Mouse (Mus musculus) intestine, embryonic 16.5 days (tissue): ENCODE measurements around the gene Baiap3. TPM values are rescaled to one million over a fixed set of nuclear protein-coding genes. Genes with fewer than 3 reads are reported as not detected.

Source experiments
- ATAC-seq: fragments of 200-750 bp; cut with Nextera tagmentation; 2 replicates; pipeline ENCODE4 v1.8.0; 2017; ENCODE audit warnings: moderate TSS enrichment, moderate library complexity
- H3K27ac ChIP-seq: fragments of 300-500 bp; sonication (generic); 2 replicates; pipeline ENCODE4 v1.5.1; 2014; ENCODE audit warnings: mild to moderate bottlenecking, low read length
- H3K27me3 ChIP-seq: fragments of 300-500 bp; sonication (generic); replicated peaks from 2 replicates; pipeline ENCODE4 v1.6.1; 2014; ENCODE audit warnings: low read length, control low read depth, mixed read lengths; ENCODE audit not compliant: control insufficient read depth, insufficient read depth
- H3K36me3 ChIP-seq: fragments of 300-500 bp; sonication (generic); 2 replicates; pipeline ENCODE4 v1.6.1; 2014; ENCODE audit warnings: low read length, control low read depth; ENCODE audit not compliant: control insufficient read depth, insufficient read depth
- H3K4me1 ChIP-seq: fragments of 300-500 bp; sonication (generic); 2 replicates; pipeline ENCODE4 v1.6.1; 2014; ENCODE audit warnings: low read length, control low read depth, mixed read lengths; ENCODE audit not compliant: control insufficient read depth, insufficient read depth
- H3K4me2 ChIP-seq: fragments of 300-500 bp; sonication (generic); 2 replicates; pipeline ENCODE4 v1.6.1; 2014; ENCODE audit warnings: low read depth, low read length, control low read depth
- H3K4me3 ChIP-seq: fragments of 300-500 bp; sonication (generic); 2 replicates; pipeline ENCODE4 v1.5.1; 2014; ENCODE audit warnings: mild to moderate bottlenecking, low read length
- H3K9ac ChIP-seq: fragments of 300-500 bp; sonication (generic); 2 replicates; pipeline ENCODE4 v1.6.1; 2014; ENCODE audit warnings: low read depth, low read length
- H3K9me3 ChIP-seq: fragments of 300-500 bp; sonication (generic); 2 replicates; pipeline ENCODE4 v1.6.1; 2016; ENCODE audit warnings: low read length, control low read depth; ENCODE audit not compliant: control insufficient read depth
- WGBS: fragments of 180-500 bp; shearing (Covaris S2); extraction: QIAGEN DNeasy Blood & Tissue Kit; methylation state at CpG from one replicate; pipeline ENCODE4 v1.1.7; 2014; 5-methylcytosine and 5-hydroxymethylcytosine counted together
- polyA plus RNA-seq: library from polyadenylated mRNA; unstranded; fragments of >200 nt; fragmentation: Nextera tagmentation; extraction: Ambion mirVana; gene quantifications from 2 replicates; pipeline ENCODE4 v1.2.1, GENCODE M21; 2015

The Baiap3 gene
- polyA plus RNA-seq, 1 experiment from 2014 or later: 4.0 TPM

DNA sequence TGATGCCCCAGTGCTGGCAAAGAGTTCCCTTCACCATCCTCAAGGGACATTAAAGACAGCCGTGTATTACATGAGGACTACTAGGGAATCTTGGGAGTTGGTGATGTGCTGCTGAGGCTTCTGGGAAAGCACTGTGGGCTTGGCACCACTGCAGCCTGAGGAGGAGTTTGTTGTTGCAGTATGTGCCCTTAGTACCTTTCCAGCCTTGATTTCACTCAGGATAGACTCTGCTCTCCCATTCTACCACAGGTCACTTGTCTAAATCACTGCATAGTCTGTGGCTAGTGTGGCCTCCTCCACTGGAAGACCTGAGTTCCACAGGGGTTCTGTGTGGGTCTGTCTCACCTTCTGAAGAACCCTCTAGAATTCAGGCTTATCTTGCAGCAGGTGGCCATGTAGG is 35.4 kb downstream of the Baiap3 start:
- no peak overlapping the region for H3K4me3 ChIP-seq
- H3K4me1 ChIP-seq: peaks cover 11% of the 10 kb centered on the region
- no peaks in the 10 kb centered on the region for H3K9me3 ChIP-seq
- H3K4me2 ChIP-seq: no peak overlapping the region
- no peak overlapping the region for H3K27ac ChIP-seq
- H3K9ac ChIP-seq: no peak overlapping the region
- ATAC-seq: no peak
- peaks cover 3% of the 10 kb centered on the region; the same call in 1 of the 2 replicates for H3K36me3 ChIP-seq
- no peaks in the 10 kb centered on the region for H3K27me3 ChIP-seq
- 88% methylated on average over 1 of the region's 1 CpGs for WGBS

DNA sequence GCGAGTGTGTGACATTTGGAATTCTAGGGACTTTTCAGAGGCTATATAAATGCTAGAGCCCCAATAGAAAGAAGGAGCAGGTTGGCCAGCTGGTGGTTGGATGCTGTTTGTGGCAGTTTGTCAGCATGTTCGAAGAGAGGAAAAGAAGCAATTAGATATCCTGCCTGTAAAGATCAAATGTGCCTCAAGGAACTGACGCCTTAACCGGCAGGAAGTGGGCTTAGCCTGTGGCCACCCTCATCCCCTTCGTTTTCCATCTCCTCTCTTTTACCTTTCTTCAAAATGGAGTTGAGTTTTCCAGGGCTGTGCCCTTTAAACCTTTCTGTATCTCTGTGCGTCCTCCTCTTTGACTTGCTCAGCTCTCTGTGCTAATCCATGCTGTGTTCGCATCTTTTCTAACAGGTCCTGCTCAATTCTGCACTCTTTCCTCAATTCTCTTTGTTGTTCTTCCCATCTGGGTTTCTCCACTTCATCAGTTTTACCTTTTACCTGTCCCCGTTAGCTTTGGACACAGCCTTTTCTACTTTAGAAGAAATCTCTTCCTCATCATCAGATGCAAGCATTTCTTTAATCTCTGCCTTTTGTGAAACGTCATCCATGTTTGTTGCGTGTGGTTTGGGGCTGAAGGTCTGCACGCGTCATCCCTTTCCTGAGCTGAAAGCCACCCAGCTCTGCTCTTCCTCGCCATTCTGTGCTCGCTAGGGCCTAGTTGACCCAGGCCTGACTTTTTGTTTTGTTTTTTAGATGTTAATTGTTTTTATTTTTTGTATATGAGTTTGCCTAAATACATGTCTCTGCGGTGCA is 36.5 kb downstream of the Baiap3 start:
- H3K27me3 ChIP-seq: no peaks in the 10 kb centered on the region
- 93% methylated on average over 15 of the region's 15 CpGs for WGBS
- H3K36me3 ChIP-seq: peaks cover 6% of the 10 kb centered on the region; the same call in 1 of the 2 replicates
- no peak overlapping the region for H3K4me2 ChIP-seq
- ATAC-seq: no peak
- H3K4me3 ChIP-seq: no peak overlapping the region
- peaks cover 11% of the 10 kb centered on the region for H3K4me1 ChIP-seq
- no peaks in the 10 kb centered on the region for H3K9me3 ChIP-seq
- no peak overlapping the region for H3K27ac ChIP-seq
- no peak overlapping the region for H3K9ac ChIP-seq

DNA sequence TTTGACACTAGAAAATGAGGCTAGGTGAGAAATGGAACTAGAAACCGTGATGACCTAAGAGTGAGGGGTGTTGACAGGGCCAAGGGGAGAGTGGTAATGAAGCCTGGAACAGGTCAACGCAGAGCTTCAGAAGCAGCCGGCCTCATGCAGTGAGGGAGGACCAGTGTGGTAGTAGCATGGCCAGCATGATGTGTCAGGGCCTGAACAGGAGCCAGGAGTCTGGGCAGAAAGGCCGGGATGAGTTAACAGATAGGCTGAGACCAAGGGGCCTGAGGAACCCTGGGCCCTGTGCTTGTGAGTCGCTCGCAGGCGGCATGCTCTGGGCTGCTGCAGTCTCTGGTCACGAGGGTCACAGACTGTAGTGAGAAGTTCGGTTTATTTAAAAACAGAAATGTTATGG is 37.2 kb downstream of the Baiap3 start:
- H3K27ac ChIP-seq: no peak overlapping the region
- no peaks in the 10 kb centered on the region for H3K27me3 ChIP-seq
- H3K9ac ChIP-seq: no peak overlapping the region
- no peak overlapping the region for H3K4me2 ChIP-seq
- WGBS: 88% methylated on average over 9 of the region's 9 CpGs
- no peak overlapping the region for H3K4me3 ChIP-seq
- no peaks in the 10 kb centered on the region for H3K9me3 ChIP-seq
- no peak for ATAC-seq
- peaks cover 9% of the 10 kb centered on the region; the same call in 1 of the 2 replicates for H3K36me3 ChIP-seq
- H3K4me1 ChIP-seq: peaks cover 11% of the 10 kb centered on the region

DNA sequence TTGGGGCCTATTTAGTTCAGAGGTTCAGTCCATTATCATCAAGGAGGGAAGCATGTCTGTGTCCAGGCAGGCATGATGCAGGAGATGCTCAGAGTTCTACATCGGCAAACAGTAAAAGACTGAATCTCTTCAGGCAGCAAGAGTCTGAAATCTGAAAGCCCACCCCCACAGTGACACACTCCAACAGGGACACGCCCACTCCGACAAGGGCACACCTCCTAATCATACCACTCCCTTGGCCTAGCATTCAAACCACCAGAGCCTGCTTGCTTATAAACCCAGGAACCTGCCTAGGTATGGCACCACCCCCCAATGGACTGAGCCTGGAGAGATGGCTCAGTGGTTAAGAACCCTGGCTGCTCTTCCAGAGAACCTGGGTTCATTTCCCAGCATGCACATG is 40.7 kb downstream of the Baiap3 start:
- H3K9ac ChIP-seq: no peak overlapping the region
- H3K9me3 ChIP-seq: no peaks in the 10 kb centered on the region
- H3K36me3 ChIP-seq: peaks cover 13% of the 10 kb centered on the region; the same call in 1 of the 2 replicates
- no peak overlapping the region for H3K4me3 ChIP-seq
- no peak for ATAC-seq
- no peaks in the 10 kb centered on the region for H3K4me1 ChIP-seq
- WGBS: 90% methylated on average over 3 of the region's 3 CpGs
- H3K27ac ChIP-seq: no peak overlapping the region
- H3K27me3 ChIP-seq: no peaks in the 10 kb centered on the region
- no peak overlapping the region for H3K4me2 ChIP-seq

DNA sequence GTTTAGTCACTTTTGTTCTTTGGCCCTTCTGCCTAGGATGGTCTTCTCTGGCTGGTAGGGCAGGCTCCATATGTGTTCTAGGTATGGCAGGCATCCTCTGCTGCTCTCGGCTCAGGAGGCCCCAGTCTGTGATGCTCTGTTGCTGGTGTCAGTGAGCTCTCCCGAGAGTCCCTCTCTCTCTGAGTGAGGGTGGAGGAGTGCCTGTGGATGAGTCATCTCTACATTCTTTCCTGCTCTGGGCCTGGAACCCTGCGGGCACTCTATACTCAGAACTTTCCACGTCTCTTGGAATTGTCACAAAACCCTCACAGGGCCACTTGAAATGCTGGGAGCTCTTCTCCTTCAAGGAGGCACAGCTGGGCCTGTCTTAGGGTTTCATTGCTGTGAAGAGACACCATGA is 44.5 kb downstream of the Baiap3 start:
- no peak overlapping the region for H3K4me3 ChIP-seq
- H3K36me3 ChIP-seq: peaks cover 21% of the 10 kb centered on the region; the same call in 1 of the 2 replicates
- no peaks in the 10 kb centered on the region for H3K27me3 ChIP-seq
- no peak overlapping the region for H3K9ac ChIP-seq
- no peak overlapping the region for H3K4me2 ChIP-seq
- H3K4me1 ChIP-seq: no peaks in the 10 kb centered on the region
- 84% methylated on average over 4 of the region's 4 CpGs for WGBS
- no peaks in the 10 kb centered on the region for H3K9me3 ChIP-seq
- no peak for ATAC-seq
- no peak overlapping the region for H3K27ac ChIP-seq

DNA sequence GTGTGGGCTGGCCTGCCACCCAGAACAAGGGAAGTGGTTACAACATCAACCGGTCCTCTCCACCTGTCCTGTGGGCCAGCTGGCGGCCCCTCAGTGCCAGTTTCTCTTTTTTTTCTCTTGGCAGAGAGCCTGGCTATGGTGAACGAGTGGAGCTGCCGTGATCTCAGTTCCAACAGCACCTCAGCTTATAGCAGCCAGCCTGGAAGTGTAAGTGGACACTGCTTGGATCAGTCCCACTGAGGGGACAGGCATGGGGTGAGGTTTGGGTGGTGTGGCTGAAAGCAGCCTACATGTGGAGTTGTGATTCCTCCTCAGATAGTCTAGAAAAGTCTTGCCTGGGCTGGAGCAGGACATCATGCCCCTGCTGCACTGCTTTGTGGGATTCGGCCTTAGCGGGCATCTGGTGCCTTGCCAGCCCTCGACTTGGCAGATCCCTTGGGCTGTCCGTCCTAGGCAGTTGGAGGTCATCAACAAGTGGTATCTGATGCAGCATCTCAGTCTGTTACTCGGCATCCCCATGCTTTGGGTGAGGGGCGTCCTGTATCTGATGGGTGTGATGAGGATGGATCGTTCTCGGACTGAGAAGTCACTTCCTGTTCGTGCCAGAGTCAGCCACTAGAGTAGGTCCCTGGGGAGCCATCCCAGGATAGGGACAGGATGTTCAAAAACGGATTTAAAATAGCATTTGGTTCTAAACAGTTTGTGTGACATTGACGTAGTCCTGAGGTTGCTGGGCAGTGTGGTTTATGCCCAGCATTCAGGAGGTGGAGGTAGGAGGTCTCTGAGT is 45.3 kb downstream of the Baiap3 start:
- Histone ChIP-seq H3K9ac (no peak overlapping the region), H3K36me3 (peaks cover 19% of the 10 kb centered on the region; the same call in 1 of the 2 replicates), H3K9me3 (no peaks in the 10 kb centered on the region), H3K27ac (no peak overlapping the region), H3K4me1 (no peaks in the 10 kb centered on the region), H3K4me2 (no peak overlapping the region), H3K4me3 (no peak overlapping the region), H3K27me3 (no peaks in the 10 kb centered on the region)
- no peak for ATAC-seq
- 84% methylated on average over 15 of the region's 15 CpGs for WGBS

DNA sequence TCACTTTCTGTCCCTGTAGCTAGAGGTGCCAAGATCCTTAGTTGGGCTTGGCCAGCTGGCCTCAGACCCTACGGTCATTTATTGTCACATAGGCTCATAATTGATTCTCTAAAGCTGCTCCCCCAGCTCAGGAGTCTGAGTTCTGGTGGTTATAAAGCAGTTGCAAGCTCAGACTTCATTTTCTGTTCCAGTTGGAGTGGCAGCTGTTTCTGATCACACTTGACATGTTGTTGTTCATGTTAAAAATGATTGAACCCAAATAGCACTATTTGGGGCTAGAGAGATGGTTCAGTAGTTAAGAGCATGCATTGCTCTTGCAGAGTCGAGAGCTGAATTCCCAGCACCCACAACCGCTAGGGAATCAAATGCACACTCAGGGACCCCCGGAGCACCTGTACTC is 46.2 kb downstream of the Baiap3 start:
- Histone ChIP-seq H3K27ac (no peak overlapping the region), H3K4me2 (no peak overlapping the region), H3K9ac (no peak overlapping the region), H3K36me3 (peaks cover 23% of the 10 kb centered on the region; the same call in 1 of the 2 replicates), H3K27me3 (no peaks in the 10 kb centered on the region), H3K4me1 (no peaks in the 10 kb centered on the region), H3K9me3 (no peaks in the 10 kb centered on the region), H3K4me3 (no peak overlapping the region)
- 75% methylated on average over 4 of the region's 4 CpGs for WGBS
- no peak for ATAC-seq

DNA sequence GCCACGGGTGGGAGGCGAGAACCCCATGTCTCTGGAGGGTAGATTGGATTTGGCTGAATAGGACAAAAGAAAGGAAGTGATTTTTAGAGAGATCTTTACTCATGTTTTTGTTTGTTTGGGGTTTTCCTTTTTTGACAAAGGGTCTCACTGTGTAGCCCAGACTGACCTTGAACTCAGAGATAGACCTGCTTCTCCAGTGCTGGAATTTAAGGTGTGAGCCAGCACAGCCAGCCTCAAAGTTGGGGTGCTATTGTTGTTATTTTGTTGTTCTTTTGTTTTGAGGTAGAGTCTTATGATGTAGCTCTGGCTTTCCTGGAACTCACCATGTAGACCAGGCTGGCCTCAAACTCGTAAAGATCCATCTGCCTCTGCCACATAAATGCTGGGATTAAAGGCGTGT is 53.8 kb downstream of the Baiap3 start:
- no peaks in the 10 kb centered on the region for H3K27me3 ChIP-seq
- no peak for ATAC-seq
- no peak overlapping the region for H3K9ac ChIP-seq
- H3K4me1 ChIP-seq: no peaks in the 10 kb centered on the region
- no peak overlapping the region for H3K27ac ChIP-seq
- no peak overlapping the region for H3K4me3 ChIP-seq
- no peaks in the 10 kb centered on the region for H3K9me3 ChIP-seq
- 90% methylated on average over 4 of the region's 4 CpGs for WGBS
- H3K36me3 ChIP-seq: peaks cover 22% of the 10 kb centered on the region
- H3K4me2 ChIP-seq: no peak overlapping the region
